Mouse (Mus musculus): ENCODE results near the gene Fos.

Fos gene

DNA sequence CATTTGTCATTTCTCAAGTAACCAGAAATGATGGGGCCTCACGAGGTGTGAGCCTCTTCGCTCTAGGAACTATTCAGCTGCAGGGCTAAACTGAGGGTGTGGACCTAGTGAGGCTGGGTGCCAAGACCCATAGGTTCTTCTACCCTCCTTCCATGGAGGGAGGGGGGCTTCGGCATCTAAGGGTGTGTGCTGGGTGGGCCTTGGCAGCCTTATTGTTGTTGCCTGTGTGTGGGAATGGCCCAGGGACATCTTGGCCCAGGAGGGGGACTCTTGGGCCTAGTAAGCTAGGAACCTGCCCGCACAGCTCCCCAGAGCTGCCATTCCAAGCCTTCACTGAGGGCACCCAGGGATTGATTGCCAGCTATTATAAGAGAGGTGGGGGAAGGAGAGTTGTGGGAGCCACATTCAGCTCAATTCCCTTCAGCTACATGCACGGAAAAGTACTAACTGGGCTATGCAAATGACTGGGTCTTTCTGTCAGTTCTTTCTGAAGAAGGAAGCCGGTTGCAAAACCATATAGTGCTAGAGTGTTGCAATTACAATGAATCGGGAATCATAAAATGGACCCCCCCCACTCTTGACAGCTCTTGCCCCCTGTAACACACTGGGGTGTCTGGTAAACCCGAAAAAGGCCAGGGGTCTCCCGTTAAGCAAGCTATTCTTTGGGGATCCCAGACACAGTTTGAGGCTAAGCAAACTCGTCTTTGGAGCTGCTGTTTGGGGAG, 16.6 kb downstream of the Fos start:
- no peak for DNase-seq

DNA sequence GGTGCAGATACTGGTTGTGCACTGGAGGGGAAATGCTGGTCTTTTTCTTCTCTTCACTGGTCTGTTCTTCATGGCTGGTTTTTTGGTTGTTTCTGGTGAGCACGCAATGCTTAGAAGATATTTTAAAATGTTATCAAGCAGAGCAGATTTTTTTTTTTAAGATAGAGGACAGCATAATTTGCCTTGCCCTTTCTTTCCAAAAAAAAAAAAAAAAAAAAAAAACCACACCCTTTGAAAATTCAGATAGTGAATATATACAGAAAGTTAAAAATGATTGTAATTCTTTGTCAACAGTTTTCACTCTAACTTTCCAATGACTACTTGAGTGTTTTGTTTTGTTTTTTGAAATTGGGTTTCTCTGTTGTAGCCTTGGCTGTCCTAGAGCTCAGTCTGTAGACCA, 17.3 kb downstream of the Fos start:
- no peak for DNase-seq

DNA sequence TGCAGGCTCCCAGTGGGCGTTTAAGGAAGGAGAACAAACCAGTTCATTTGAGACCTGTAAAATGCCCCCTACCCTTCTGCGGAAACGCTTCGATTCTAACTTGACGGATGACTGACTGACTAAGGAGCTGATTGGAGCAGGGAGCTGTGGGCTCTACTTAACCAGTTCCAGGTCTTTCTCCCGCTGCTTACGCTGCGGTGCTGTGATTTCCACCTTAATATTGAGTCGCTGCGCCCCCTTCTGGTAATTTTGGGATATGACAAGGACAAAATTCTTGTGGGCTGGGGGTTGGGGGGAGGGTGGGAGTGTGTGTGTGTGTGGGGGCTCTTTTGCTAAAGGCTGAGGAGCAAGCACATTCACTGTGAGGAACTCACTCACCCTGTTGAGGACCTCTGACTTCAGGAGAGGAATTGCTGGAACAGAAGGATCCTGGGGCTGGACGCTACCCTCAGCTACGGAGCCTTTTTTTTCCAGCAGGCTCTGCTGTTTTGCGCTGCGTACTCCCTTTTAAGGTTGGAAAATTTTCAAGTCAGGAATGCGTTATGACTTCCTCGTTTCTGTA, 18.5 kb downstream of the Fos start:
- DNase-seq = peak; percentile 61

DNA sequence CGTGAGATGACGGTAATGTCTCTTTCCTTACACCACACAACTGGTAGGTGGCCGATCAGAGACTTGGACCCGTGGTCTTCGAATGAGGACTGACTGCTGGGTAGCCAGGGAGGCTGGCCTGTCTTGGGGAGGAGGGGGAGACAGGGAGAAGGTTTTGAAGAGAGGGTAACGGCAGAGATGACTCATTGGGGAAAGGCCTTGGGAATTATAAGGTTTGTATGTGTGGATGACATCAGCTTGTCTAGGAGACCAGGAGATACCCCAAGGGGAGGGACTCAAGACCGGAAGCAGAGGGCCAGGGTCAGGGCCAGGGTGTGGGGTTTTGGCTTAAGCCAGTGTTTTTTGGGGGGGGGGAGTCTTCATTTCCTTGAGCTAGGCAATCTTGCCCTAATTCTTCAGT, 22.6 kb downstream of the Fos start:
- DNase-seq = no peak

DNA sequence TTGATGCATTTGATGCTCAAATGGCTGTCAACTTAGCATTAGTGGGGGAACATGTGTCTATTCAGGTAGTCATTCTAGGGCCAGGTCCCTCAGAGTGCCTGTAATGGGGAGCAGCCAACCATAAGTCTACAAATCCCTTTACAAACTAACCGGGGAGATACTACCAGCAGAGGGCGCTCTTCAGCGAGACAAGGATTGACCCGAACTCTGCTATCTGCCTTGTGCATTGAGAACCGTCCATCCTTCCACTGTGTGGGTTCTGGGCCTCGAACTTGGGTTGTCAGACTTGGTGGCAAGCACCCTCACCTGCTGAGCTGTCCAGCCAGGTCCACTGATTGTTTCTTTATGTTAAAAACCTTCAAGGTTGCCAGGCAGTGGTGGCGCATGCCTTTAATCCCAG, 23.1 kb downstream of the Fos start:
- DNase-seq = peak; percentile 79

DNA sequence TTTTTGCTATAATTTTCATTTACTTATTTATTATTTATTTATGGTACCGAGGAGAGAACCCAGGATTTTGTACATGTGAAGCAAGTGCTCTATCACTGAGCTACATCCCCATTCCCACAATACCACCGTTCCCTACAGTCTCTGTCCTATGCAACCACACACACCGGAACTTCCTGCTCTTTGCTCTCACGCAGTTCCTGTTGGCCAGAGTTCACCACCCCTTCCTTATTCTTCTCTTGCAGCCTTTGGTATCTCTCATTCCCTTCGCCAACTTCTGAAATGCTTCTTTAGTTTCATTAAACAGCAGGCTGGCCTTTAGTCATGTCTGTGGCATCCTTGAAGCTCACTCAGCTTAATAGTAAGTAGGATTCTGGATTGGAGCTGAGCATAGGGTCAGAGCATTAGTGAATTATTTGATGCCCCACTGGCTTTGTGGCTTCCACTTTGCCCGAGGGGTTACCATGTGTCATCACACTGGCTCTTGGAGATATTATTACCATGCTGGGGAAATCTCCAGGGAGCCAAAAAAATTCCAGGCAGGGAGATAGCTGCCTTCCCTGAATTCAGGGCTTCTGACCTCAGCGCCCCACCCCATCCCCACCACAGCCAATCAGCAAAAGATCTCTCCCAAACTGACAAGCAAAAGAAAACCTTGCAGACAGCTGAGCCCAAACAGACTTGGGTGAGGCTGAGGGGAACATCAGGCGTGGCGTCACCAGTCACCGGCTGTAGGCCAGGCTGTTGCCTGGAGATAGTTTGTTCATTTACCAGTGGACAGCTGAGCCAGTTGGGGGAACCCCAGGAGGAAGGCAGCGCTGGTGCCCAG, 23.8 kb downstream of the Fos start:
- no peak for DNase-seq

DNA sequence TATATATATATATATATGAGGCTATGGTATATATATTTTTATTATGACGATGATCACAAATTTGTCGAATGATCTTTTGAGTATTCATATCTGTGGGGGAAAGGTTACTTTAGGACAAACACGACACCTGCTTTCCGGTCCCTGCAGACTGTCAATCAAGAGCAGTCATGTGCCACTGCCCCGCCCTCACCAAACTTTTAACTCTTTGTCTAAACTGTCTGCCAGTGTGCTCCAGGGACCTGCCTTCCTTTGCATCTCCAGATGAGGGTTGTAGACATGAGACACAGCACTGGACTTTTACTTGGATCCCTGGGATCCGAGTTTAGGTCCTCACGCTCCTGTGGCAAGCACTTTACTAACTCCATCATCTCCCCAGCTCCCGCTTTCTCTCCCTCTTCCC, 25.3 kb downstream of the Fos start:
- DNase-seq = no peak

DNA sequence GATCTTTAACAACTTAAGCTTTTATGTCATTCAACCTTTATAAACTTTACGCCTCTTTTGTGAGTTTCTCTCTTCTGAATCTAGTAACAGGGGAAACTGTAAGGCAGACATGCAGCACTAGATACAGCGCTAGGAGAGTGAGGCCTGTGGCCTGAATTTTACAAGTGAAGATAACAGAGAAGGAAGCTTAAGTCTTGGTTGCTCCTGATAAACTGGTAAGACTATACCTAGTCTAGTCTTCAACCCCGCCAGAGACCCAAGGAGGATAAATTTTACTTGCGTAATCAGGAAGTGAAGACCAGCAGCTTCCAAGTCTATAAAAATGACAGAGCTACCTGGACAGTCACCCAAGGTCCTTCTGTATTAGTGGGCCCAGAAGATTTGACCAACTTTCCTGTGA, 29.0 kb downstream of the Fos start:
- DNase-seq = no peak

DNA sequence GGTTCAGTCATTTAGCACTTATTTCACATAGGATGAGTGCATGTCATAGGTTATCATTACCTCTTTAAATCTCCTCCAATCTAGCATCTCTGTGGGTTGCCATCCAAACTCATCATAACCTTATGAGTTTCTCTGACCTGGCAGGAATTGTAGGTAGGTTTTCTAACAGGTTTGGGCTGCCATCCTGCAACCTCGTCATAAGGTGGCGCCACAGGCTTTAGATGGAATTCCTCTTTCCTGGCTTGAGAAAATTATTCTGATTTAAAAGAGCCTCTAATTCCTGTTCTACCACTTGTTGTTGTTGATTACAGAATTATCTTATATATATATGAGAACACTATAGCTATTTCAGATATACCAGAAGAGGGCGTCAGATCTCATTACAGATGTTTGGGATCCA, 34.5 kb downstream of the Fos start:
- no peak for DNase-seq

DNA sequence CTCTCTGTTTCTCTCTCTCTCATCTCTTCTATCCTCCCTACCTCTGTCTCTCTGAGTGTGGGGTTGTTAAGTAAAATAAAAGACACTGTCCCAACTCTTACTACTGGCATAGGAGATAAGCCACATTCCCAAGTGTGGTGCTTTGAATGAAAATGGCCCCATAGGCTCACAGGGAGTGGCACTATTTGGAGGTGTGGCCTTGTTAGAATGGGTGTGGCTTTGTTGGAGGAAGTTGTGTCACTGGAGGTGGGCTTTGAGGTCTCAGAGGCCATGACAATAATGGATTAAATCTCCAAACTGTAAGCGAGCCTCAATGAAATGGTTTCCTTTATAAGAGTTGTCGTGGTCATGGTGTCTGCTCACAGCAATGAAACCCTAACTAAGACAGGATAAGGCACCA, 36.3 kb downstream of the Fos start:
- no peak for DNase-seq

DNA sequence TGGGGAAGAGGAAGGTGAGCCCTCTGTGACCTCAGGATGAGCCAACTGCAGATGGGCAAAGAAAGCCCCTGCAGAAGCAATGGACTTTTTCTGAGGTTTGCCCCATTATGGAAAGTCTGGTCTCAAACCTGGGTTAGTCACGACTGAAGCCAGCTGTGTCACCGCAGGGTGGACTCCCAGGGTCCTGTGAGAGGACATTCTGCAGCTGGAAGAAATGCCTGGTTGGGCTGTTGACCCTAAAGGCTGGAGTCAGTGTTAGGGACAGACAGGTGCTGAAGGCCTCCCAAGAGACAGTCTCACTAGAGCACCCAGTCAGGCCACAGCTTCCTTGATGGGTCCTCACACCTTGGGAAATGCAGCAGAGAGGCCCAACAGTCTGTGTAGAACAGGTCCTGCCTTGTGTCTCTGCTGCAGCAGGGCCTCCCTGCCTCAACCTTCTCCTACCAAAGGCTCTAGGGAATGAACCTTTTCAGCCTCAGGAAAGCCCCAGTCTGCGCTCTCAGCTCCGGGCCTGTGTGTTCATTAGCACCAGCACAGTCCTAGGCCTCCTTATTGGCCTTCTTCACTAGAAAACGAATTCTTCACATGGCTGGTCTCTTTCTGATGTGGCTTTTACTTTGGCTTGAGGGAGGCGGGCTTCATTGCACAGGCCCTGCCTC, 40.2 kb downstream of the Fos start:
- no peak for DNase-seq

DNA sequence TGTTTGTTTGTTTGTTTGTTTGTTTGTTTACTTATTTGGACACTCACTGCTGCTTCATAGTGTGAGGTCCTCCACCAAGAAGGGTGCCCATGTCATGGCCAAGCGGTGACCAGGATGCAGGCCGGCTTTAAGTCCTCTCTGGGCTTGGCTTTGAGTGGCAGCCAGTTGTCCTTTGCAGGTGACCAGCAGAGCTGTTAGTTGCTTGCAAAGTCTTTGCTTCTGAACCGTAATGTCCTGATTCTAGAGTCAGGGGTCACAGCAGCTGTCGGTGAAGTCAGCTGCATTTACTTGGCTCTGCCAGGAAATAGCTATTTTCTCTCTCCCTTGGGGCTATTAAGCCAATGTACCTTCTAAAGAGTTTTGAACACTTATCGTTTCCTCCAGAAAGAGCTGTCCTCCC, 41.3 kb downstream of the Fos start:
- DNase-seq = no peak

DNA sequence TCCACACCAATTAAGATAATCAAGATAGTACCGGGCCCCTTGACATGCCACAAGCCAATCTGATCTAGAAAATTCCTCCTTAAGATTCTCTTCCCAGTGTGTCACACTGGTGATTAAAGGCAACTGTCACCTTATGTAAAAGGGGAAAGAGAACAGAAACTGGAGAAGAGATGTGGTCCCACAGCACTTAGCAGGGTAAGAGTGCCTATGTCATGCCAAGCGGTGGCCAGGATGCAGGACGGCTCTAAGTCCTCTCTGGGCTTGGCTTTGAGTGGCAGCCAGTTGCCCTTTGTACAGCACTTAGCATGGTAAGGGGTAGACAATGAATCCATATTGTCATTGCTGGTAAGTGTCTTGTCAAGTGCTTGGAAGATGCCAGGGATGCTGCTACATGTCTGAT, 42.2 kb downstream of the Fos start:
- DNase-seq = no peak

DNA sequence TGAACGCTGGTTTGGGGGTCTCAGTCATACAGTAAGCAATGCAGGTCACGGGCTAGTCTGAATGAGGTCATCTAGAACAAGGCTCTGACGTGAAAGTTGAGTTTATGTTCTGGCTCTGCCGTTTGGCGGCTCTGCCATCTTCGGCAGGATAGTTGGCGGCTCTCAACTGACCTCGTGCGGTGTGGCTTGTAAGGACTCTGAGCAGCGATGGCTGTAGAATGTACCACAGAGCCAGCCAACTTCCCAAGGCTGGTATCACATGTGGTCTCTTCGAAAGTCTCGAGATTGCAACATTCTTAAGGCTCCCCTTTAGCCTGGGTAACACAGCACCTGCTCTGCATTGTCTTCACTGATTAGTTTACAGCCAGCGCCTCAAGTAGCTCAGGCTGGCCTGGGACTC, 43.6 kb downstream of the Fos start:
- no peak for DNase-seq

DNA sequence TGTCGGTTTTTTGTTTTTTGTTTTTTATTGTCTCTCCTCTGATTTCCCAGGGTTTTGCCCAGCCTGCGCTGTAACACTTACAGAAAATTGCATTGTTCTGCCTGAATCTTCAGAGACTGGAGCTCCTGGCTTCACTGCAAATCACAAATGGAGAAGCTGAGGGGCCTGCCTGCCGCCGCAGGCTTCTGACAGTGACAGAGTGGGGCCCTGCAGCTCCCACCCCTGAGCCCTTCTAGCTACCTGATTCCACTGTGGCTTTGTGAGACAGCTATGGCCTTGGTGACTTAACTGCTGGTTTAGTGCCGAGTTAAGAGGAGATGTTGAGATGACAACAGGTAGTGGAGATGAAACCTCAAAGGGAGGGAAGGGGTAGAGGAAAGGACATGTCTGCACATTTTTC, 44.3 kb downstream of the Fos start:
- DNase-seq = no peak

DNA sequence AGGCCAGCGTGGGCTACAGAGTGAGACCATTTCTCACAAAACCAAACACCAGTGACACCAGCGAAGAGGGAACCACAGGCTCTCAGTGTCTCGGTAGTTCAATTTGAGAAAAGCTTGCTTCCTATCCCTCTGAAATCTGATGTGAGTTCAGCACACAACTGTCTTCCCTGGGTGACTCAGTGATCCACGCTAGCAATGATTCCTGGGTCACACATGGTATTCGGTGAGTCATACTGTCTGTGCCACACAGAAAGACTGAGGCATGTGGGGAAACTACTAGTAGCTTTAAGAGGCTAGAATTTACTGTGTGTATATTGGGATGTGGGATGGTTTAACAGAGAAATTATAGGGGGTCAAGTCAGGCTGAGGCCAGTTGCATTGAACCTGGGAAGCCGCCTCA, 45.9 kb downstream of the Fos start:
- no peak for DNase-seq

DNA sequence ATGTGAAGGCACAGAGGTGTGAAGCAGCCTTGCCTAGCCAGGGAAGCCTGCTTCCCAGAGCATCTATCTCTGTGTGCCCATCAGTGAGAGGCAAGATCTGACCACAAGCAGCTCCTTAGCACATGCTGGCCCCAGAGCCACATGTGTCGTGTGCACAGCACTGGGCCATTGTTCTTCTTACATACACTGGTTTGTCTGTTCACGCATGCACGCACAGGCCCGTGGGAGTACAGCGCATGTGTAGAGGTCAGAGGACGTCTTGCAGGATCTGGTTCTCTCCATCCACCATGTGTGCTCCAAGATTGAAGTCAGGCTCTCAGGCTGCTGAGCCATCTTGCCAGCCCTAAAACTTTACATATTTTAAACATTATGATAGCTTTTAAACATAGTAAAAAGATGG, 47.4 kb downstream of the Fos start:
- no peak for DNase-seq

DNA sequence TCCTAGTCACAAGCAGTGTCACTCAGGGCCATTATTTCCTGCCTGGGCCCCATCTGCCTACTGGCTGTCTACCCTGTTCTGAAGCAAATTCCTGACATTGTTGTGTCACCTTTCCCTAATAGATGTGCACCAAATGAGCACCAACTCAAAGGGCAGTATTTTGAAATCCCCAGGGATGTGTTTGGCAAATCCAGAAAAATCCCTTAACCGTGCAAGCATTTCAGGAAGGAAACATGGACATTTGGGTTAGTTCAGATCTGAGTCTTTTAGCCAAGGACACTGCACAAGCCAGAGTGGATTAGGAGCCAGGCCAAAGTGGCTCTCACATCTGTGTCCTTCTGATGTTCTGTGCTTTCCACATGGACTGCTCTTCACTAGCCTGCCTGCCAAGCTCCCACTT, 48.0 kb downstream of the Fos start:
- DNase-seq = no peak

DNA sequence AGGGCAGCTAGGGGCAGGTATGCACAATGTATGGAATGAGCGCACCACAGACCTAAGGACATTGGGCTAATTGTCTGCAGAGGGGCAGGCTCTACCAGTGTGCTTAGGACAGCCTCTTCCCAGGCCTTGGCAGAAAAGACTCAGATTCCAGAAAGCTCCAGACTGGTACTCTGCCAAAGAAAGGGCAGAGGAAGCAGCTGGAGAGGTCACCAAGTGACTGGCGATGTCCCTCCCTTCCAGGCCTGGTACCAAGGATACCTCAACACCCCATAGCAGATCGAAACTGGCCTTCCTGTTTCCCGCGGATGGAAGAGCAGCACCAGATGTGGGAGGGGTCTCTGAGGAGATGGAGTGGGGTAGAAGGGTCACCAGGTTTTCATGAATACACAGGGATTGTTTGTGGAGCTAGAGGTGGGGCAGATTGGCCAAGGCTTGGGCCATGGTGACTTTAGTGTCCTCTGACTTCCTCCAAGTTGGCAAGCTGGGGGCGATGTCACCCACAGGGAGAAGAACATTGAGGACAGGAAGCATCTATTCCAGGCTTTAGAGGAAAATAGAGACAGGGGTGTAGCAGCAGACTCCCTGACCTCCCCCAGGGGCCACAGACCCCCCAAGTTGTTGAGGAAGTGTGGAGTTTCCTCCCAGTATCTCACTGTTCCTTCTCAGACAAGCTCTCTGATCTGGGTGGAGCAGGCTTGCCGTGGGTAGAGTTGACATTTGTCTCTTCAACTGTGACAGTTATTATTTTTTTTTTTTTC, 49.1 kb downstream of the Fos start:
- DNase-seq = no peak

DNA sequence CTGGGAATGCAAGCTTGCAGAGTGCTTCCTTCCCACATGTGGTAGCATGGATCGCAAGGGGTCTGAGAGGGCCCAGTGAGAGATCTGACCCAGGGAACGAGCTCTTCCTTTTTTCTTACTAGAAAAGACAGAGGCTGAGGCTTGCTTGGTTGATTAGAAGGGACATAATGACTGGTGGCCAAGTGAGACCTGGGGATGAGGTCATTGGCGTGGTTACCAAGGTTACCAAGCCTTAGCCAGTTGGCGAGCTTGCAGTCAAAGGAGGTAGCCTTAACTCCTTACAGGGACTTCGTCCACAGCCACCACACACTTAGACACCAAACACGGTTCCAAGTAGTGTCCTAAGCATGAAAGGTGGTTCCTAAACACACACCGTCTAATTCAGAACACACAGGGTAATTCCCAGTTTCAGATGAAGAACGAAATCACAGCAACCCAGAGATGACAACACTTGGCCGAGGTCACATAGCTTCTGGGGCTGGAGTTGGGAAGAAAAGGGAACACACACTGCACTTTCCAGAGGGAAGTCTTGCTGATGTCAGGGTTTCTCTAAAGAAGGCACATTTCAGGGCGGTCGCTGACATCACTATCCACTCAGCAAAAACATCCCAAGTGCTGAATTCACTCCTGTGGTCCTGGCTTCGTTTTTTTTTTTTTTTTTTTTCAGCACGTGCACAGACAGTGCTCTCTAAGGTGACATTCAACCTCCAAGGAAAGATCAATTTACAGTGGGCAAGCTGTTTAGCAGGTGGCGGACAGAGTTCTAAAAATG, 49.9 kb downstream of the Fos start:
- no peak for DNase-seq

DNA sequence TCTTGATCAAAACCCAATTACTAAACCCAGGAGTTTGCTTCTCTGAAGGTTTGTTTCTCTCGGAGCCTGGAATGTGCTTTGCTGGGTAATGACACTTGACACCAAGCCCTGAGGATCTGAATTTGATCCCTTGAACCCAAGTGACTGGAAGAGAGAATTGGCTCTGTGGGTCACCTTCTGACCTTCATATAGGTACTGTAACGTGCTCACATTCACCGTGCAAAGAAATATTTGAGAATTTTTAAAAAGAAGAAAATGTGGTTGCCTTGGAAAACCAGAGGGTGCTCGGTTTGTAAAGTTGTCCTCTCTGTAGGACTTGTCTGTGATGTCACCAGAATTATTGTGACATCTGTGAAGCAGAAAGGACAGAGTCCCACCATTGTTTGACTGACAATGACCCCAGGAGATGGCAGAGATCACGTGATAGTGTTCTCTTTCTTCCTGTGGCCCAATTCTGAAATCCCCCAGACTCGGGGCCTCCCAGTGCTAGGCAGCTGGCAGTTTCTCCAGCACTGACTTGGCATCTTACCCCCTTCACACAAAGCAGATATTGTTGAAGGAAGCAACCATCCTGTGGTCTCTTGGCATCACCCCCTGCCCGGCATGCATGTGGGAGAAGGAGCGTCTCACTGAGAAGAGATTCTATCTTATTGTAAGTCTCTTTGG, 50.6 kb downstream of the Fos start:
- DNase-seq = no peak

Measured in liver (tissue).